Mouse (Mus musculus) MEL (cell line): ENCODE data around the gene Syn3. TPM values are rescaled to one million over a fixed set of nuclear protein-coding genes. Genes with fewer than 3 reads are reported as not detected.

Source experiments
- DNase-seq: peaks from one replicate; pipeline ENCODE4 v3.0.0; 2011; ENCODE audit warnings: low read depth, low spot score
- H3K27ac ChIP-seq: 2 replicates; pipeline ENCODE4 v1.5.1; 2012; ENCODE audit warnings: low read depth, mild to moderate bottlenecking, control low read depth, low read length, moderate library complexity; ENCODE audit not compliant: control insufficient read depth
- H3K27me3 ChIP-seq, 2 experiments: fragments of 150-350 bp in 1 of 2; sonication (generic) in 1 of 2; 2 replicates each; pipeline ENCODE4 v1.6.1; 2012; ENCODE audit warnings: low read length in 2 of 2, mild to moderate bottlenecking in 2 of 2, improper control_type of control experiment in 1 of 2, moderate library complexity in 1 of 2; ENCODE audit not compliant: insufficient read depth in 2 of 2, control insufficient read depth in 1 of 2
- H3K36me3 ChIP-seq, 2 experiments: 2 replicates each; pipeline ENCODE4 v1.6.1; 2012 to 2014; ENCODE audit warnings: low read length in 2 of 2, improper control_type of control experiment in 1 of 2, inconsistent platforms in 1 of 2, mild to moderate bottlenecking in 1 of 2; ENCODE audit not compliant: insufficient read depth in 2 of 2, control insufficient read depth in 1 of 2
- H3K4me1 ChIP-seq, 2 experiments: fragments of 150-350 bp in 1 of 2; sonication (generic) in 1 of 2; 2 replicates each; pipeline ENCODE4 v1.6.1; 2012; ENCODE audit warnings: low read length in 2 of 2, improper control_type of control experiment in 1 of 2, mild to moderate bottlenecking in 1 of 2; ENCODE audit not compliant: insufficient read depth in 2 of 2, control insufficient read depth in 1 of 2
- H3K4me3 ChIP-seq, 2 experiments: fragments of 150-350 bp in 1 of 2; sonication (generic) in 1 of 2; 2 replicates each; pipeline ENCODE4 v1.5.1; 2012; ENCODE audit warnings: low read depth in 2 of 2, low read length in 2 of 2, mild to moderate bottlenecking in 2 of 2, moderate library complexity in 2 of 2, control low read depth in 1 of 2, improper control_type of control experiment in 1 of 2; ENCODE audit not compliant: control insufficient read depth in 1 of 2, insufficient read depth in 1 of 2
- H3K79me2 ChIP-seq: 2 replicates; pipeline ENCODE4 v1.6.1; 2012; ENCODE audit warnings: mild to moderate bottlenecking, low read length, moderate library complexity; ENCODE audit not compliant: control insufficient read depth, poor library complexity, insufficient read depth
- H3K9ac ChIP-seq: 2 replicates; pipeline ENCODE4 v1.6.1; 2012; ENCODE audit warnings: low read depth, mild to moderate bottlenecking, control low read depth, low read length, moderate library complexity; ENCODE audit not compliant: control insufficient read depth, poor library complexity, severe bottlenecking
- H3K9me3 ChIP-seq: fragments of 150-350 bp; sonication (generic); replicated peaks from 2 replicates; pipeline ENCODE4 v1.6.1; 2012; ENCODE audit warnings: mild to moderate bottlenecking, low read length, improper control_type of control experiment, moderate library complexity; ENCODE audit not compliant: insufficient read depth
- BHLHE40 ChIP-seq: IDR thresholded peaks from 2 replicates; pipeline ENCODE4 v1.6.1; 2012; ENCODE audit warnings: low read depth, mild to moderate bottlenecking, inconsistent platforms, low read length, improper control_type of control experiment, borderline replicate concordance
- CHD2 ChIP-seq: IDR thresholded peaks from 2 replicates; pipeline ENCODE4 v1.6.1; 2011; ENCODE audit warnings: low read length, improper control_type of control experiment
- CTCF ChIP-seq, 3 experiments: IDR thresholded peaks in 2 of 3; conservative IDR thresholded peaks in 1 of 3; 2 replicates each; pipeline ENCODE4 v1.5.1; 2011 to 2012; ENCODE audit warnings: low read length in 3 of 3, low read depth in 2 of 3, mild to moderate bottlenecking in 2 of 3, improper control_type of control experiment in 1 of 3, inconsistent platforms in 1 of 3, mixed read lengths in 1 of 3, moderate library complexity in 1 of 3; ENCODE audit not compliant: control insufficient read depth in 1 of 3, insufficient read depth in 1 of 3, poor library complexity in 1 of 3, severe bottlenecking in 1 of 3
- E2F4 ChIP-seq: IDR thresholded peaks from 2 replicates; pipeline ENCODE4 v1.6.1; 2011; ENCODE audit warnings: low read depth, low read length, improper control_type of control experiment, borderline replicate concordance
- ETS1 ChIP-seq: IDR thresholded peaks from 2 replicates; pipeline ENCODE4 v1.6.1; 2012; ENCODE audit warnings: low read depth, mild to moderate bottlenecking, inconsistent platforms, low read length, improper control_type of control experiment, moderate library complexity
- GABPA ChIP-seq: IDR thresholded peaks from 2 replicates; pipeline ENCODE4 v1.6.1; 2012; ENCODE audit warnings: low read depth, mild to moderate bottlenecking, inconsistent platforms, low read length, improper control_type of control experiment, moderate library complexity
- KAT2A ChIP-seq: conservative IDR thresholded peaks from 2 replicates; pipeline ENCODE4 v1.6.1; 2012; ENCODE audit warnings: low read depth, low read length, improper control_type of control experiment, inconsistent platforms
- MAFK ChIP-seq: IDR thresholded peaks from 2 replicates; pipeline ENCODE4 v1.6.1; 2011; ENCODE audit warnings: low read depth, mild to moderate bottlenecking, low read length, improper control_type of control experiment, borderline replicate concordance
- MEF2A ChIP-seq: IDR thresholded peaks from 2 replicates; pipeline ENCODE4 v1.6.1; 2014; ENCODE audit warnings: low read depth, mild to moderate bottlenecking, inconsistent platforms, low read length, improper control_type of control experiment; ENCODE audit not compliant: poor library complexity, insufficient replicate concordance, severe bottlenecking; ENCODE audit errors: extremely low read depth
- MXI1 ChIP-seq: IDR thresholded peaks from 2 replicates; pipeline ENCODE4 v1.6.1; 2011; ENCODE audit warnings: mild to moderate bottlenecking, low read depth, low read length, improper control_type of control experiment
- MYC ChIP-seq: IDR thresholded peaks from 2 replicates; pipeline ENCODE4 v1.6.1; 2011; ENCODE audit warnings: low read depth, mild to moderate bottlenecking, low read length, improper control_type of control experiment, moderate library complexity
- NRF1 ChIP-seq: IDR thresholded peaks from 2 replicates; pipeline ENCODE4 v1.6.1; 2014; ENCODE audit warnings: low read depth, mild to moderate bottlenecking, inconsistent platforms, low read length, improper control_type of control experiment, moderate library complexity; ENCODE audit not compliant: poor library complexity, insufficient read depth, severe bottlenecking
- POLR2A ChIP-seq, 2 experiments: IDR thresholded peaks; 2 replicates each; pipeline ENCODE4 v1.6.1; 2011 to 2012; ENCODE audit warnings: low read length in 2 of 2, mild to moderate bottlenecking in 2 of 2, control low read depth in 1 of 2, improper control_type of control experiment in 1 of 2, low read depth in 1 of 2, moderate library complexity in 1 of 2; ENCODE audit not compliant: control insufficient read depth in 1 of 2, insufficient read depth in 1 of 2, poor library complexity in 1 of 2
- RAD21 ChIP-seq: IDR thresholded peaks from 2 replicates; pipeline ENCODE4 v1.6.1; 2011; ENCODE audit warnings: mild to moderate bottlenecking, low read depth, low read length, improper control_type of control experiment
- TAL1 ChIP-seq: IDR thresholded peaks from 2 replicates; pipeline ENCODE4 v1.6.1; 2012; ENCODE audit warnings: mild to moderate bottlenecking, inconsistent platforms, low read length, moderate library complexity, mixed read lengths
- TBP ChIP-seq: IDR thresholded peaks from 2 replicates; pipeline ENCODE4 v1.8.0; 2011; ENCODE audit warnings: low read depth, low read length, improper control_type of control experiment
- USF1 ChIP-seq: IDR thresholded peaks from 2 replicates; pipeline ENCODE4 v1.6.1; 2014; ENCODE audit warnings: low read depth, mild to moderate bottlenecking, inconsistent platforms, low read length, improper control_type of control experiment, moderate library complexity
- ZC3H11A ChIP-seq: IDR thresholded peaks from 2 replicates; pipeline ENCODE4 v1.6.1; 2012; ENCODE audit warnings: low read depth, mild to moderate bottlenecking, inconsistent platforms, low read length, improper control_type of control experiment
- ZMIZ1 ChIP-seq: IDR thresholded peaks from 2 replicates; pipeline ENCODE4 v1.6.1; 2012; ENCODE audit warnings: low read depth, mild to moderate bottlenecking, inconsistent platforms, low read length, improper control_type of control experiment, moderate library complexity
- ZNF384 ChIP-seq: IDR thresholded peaks from 2 replicates; pipeline ENCODE4 v1.6.1; 2012; ENCODE audit warnings: low read depth, mild to moderate bottlenecking, inconsistent platforms, low read length, improper control_type of control experiment
- polyA plus RNA-seq, 2 experiments: library from polyadenylated mRNA; stranded (reverse) in 1 of 2; unstranded in 1 of 2; fragments of >175 nt in 1 of 2; fragments of >200 nt in 1 of 2; gene quantifications; 2 replicates each; pipeline versions ENCODE4 v1.2.1 to v1.2.4; 2012; ENCODE audit warnings: low replicate concordance in 2 of 2, low read depth in 1 of 2; ENCODE audit not compliant: insufficient read length in 2 of 2, insufficient read depth in 1 of 2, missing spikeins in 1 of 2
- total RNA-seq: library from RNA; depleted of rRNA; stranded (reverse); fragments of 300-350 nt; gene quantifications from 2 replicates; pipeline ENCODE4 v1.2.3, GENCODE M21; 2012

Gene Syn3
- total and polyA plus RNA-seq, 3 experiments: 0.06 TPM; not detected in 2

DNA sequence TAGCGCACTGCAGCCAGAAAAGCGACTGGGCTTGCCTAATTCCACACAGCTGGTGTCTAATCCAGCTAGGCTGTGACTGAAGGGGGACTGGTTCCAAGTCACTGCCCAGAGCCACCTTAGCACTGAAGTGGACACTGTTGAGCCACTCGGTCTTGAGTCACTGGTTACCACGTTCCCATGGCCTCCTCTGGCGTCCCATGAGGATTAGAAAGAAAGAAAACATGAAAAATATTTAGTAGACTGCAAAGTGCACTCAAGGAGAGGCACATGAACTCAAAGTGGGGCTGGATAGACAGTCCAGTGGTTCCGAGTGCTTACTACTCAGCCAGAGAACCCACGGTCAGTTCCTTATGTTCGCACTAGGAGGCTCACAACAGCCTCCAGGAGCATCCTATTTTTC is 217.5 kb downstream of the Syn3 start:
- Histone ChIP-seq H3K36me3 (no peaks in the 10 kb centered on the region), H3K27me3 (no peaks in the 10 kb centered on the region), H3K4me1 (no peaks in the 10 kb centered on the region), H3K9ac (no peak overlapping the region), H3K4me3 (no peak overlapping the region), H3K9me3 (no peaks in the 10 kb centered on the region), H3K27ac (no peak overlapping the region), H3K79me2 (no peaks in the 10 kb centered on the region)
- no peak for TF ChIP-seq USF1
- no peak for TF ChIP-seq MXI1
- no peak for DNase-seq

DNA sequence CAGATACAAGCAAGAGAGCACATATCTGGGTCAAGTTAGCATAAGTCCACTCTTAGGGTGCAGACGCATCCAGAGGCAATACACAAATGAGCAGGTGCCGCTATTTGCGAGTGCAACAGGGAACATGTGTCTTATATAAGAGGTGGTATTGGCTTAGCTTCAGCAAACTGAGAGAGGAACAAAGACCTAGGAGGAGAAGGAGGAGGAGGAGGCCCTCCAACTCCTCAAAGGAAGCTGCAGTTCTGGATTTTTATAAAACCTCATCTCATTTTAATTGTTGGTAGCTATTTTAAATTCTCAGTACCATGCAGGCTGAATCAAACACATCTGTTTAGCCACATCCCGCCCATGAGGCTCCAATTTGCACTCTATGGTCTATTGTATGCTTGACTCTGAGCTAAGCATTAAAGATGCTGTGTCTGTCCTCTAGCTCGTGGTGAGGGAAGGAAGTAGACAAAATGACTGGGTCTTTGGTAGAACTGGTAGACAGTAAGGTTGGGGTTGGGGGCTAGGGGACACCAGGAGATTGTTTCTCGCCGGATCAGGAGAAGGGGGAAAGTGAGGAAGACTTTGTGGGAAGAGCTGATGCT is 219.0 kb downstream of the Syn3 start:
- Histone ChIP-seq H3K79me2 (no peaks in the 10 kb centered on the region), H3K27ac (no peak overlapping the region), H3K9ac (no peak overlapping the region), H3K36me3 (no peaks in the 10 kb centered on the region), H3K9me3 (no peaks in the 10 kb centered on the region), H3K27me3 (no peaks in the 10 kb centered on the region), H3K4me1 (no peaks in the 10 kb centered on the region), H3K4me3 (no peak overlapping the region)
- TF ChIP-seq RAD21: no peak
- no peak for TF ChIP-seq ETS1
- TF ChIP-seq E2F4: no peak
- TF ChIP-seq BHLHE40: no peak
- TF ChIP-seq KAT2A: no peak
- no peak for TF ChIP-seq MEF2A
- TF ChIP-seq ZMIZ1: no peak
- no peak for TF ChIP-seq ZNF384
- no peak for TF ChIP-seq MYC
- no peak for TF ChIP-seq GABPA
- TF ChIP-seq, all 39 proteins: peak for 0
- DNase-seq: no peak

DNA sequence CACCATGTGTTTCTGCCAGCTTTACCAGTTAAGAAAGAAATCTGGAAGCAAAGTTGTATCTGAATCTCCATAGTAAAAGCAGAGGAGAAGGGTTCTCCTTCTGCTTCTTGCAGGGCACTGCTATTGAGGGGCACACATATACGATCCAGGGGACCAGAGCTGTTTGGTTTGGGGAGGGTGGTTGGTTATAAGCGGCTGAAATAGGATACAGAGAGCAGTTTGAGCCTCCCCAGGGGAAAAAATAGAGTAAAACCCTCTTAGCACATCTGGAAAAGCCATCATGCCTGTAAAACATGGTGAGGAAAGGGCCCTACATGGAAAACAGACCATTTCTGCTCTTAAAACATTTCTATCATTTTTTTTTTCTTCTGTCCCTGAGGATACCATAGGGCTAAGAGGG is 220.2 kb downstream of the Syn3 start:
- no peaks in the 10 kb centered on the region for H3K4me1 ChIP-seq

More for the DNA sequence above, 220.2 kb downstream of the Syn3 start:
- Histone ChIP-seq H3K9ac (no peak overlapping the region), H3K27ac (no peak overlapping the region), H3K79me2 (no peaks in the 10 kb centered on the region), H3K27me3 (no peaks in the 10 kb centered on the region), H3K4me3 (no peak overlapping the region), H3K36me3 (no peaks in the 10 kb centered on the region), H3K9me3 (no peaks in the 10 kb centered on the region)
- DNase-seq: no peak
- TF ChIP-seq POLR2A (IDR thresholded peaks at IDR 0.05; ENCODE audit: control insufficient read depth in 1 of 2, insufficient read depth in 1 of 2, low read depth in 1 of 2, low read length in 2 of 2, poor library complexity in 1 of 2) (no peak), ZNF384 (no peak), KAT2A (no peak), CHD2 (no peak), E2F4 (no peak), ZC3H11A (no peak), TBP (no peak), GABPA (no peak), MAFK (no peak), TAL1 (no peak), CTCF (IDR thresholded peaks at IDR 0.05 in 2 of 3, conservative IDR thresholded peaks at IDR 0.05 in 1 of 3; ENCODE audit: control insufficient read depth in 1 of 3, insufficient read depth in 1 of 3, low read depth in 2 of 3, low read length in 3 of 3, poor library complexity in 1 of 3, severe bottlenecking in 1 of 3) (no peak), BHLHE40 (no peak), NRF1 (no peak)
